Mouse (Mus musculus) lung, postnatal 0 days (tissue): ENCODE results near the gene Armc9. TPM values are rescaled to one million over a fixed set of nuclear protein-coding genes. Genes with fewer than 3 reads are reported as not detected.

Source experiments
- ATAC-seq: fragments of 200-750 bp; cut with Nextera tagmentation; 2 replicates; pipeline ENCODE4 v1.8.0; 2017; ENCODE audit warnings: moderate library complexity
- DNase-seq: peaks from one replicate; pipeline ENCODE4 v3.0.0-alpha.2; 2016; ENCODE audit warnings: low spot score
- H3K27ac ChIP-seq: fragments of 300-500 bp; sonication (generic); 2 replicates; pipeline ENCODE4 v1.5.1; 2014; ENCODE audit warnings: antibody characterized with exemption, mild to moderate bottlenecking, low read length, mixed read lengths
- H3K27me3 ChIP-seq: fragments of 300-500 bp; sonication (generic); replicated peaks from 2 replicates; pipeline ENCODE4 v1.6.1; 2014; ENCODE audit warnings: low read length, mixed read lengths; ENCODE audit not compliant: insufficient read depth
- H3K36me3 ChIP-seq: fragments of 300-500 bp; sonication (generic); 2 replicates; pipeline ENCODE4 v1.6.1; 2014; ENCODE audit warnings: low read length, mixed read lengths; ENCODE audit not compliant: insufficient read depth
- H3K4me1 ChIP-seq: fragments of 300-500 bp; sonication (generic); 2 replicates; pipeline ENCODE4 v1.6.1; 2014; ENCODE audit warnings: antibody characterized with exemption, low read depth, low read length, mixed read lengths; ENCODE audit not compliant: insufficient read depth
- H3K4me2 ChIP-seq: fragments of 300-500 bp; sonication (generic); replicated peaks from 2 replicates; pipeline ENCODE4 v1.6.1; 2014; ENCODE audit warnings: low read depth, mild to moderate bottlenecking, low read length, moderate library complexity, mixed read lengths
- H3K4me3 ChIP-seq: fragments of 300-500 bp; sonication (generic); 2 replicates; pipeline ENCODE4 v1.5.1; 2014; ENCODE audit warnings: low read depth, low read length
- H3K9ac ChIP-seq: fragments of 300-500 bp; sonication (generic); replicated peaks from 2 replicates; pipeline ENCODE4 v1.6.1; 2014; ENCODE audit warnings: low read depth, mild to moderate bottlenecking
- H3K9me3 ChIP-seq: fragments of 300-500 bp; sonication (generic); 2 replicates; pipeline ENCODE4 v1.6.1; 2016; ENCODE audit warnings: low read length, mixed read lengths
- CTCF ChIP-seq: IDR thresholded peaks from 2 replicates; pipeline ENCODE4 v1.5.1; 2016; ENCODE audit warnings: antibody characterized with exemption, mild to moderate bottlenecking
- EP300 ChIP-seq: IDR thresholded peaks from 2 replicates; pipeline ENCODE4 v1.6.1; 2016; ENCODE audit warnings: antibody characterized with exemption, mild to moderate bottlenecking, control low read depth
- WGBS: fragments of 180-500 bp; shearing (Covaris S2); extraction: QIAGEN DNeasy Blood & Tissue Kit; methylation state at CpG from one replicate; pipeline ENCODE4 v1.1.7; 2014; 5-methylcytosine and 5-hydroxymethylcytosine counted together
- polyA plus RNA-seq: library from polyadenylated mRNA; unstranded; fragments of >200 nt; fragmentation: Nextera tagmentation; extraction: Ambion mirVana; gene quantifications from 2 replicates; pipeline ENCODE4 v1.2.1, GENCODE M21; 2015

Gene Armc9
- polyA plus RNA-seq, 1 experiment from 2014 or later: 8.7 TPM

DNA sequence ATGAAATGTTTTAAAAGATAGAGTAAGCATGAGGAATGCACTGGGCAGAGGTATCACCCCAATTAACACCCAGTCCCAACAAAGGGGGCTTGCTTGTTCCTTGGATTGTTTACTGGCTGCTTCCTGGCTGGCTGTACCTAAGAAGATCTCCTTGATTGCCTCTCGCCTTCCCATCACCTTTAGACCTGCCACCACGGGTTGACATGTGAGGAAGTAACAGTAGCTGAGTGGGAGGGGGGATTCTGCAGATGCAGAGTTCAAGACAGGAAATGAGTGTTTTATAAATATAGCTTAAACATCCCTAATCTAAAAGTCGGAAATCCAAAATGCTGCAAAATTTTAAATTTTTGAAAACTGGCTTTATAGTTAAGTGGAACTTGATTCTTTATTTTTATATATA lies 110.5 kb downstream of the Armc9 start:
- H3K4me2 ChIP-seq: no peak overlapping the region
- H3K27me3 ChIP-seq: no peaks in the 10 kb centered on the region
- no peaks in the 10 kb centered on the region for H3K4me1 ChIP-seq
- no peaks in the 10 kb centered on the region for H3K9me3 ChIP-seq
- 30% methylated on average over 3 of the region's 3 CpGs for WGBS
- no peak for TF ChIP-seq CTCF
- TF ChIP-seq EP300: no peak
- no peak for ATAC-seq
- no peak overlapping the region for H3K27ac ChIP-seq
- H3K4me3 ChIP-seq: no peak overlapping the region
- H3K9ac ChIP-seq: no peak overlapping the region
- DNase-seq: no peak
- no peaks in the 10 kb centered on the region for H3K36me3 ChIP-seq

DNA sequence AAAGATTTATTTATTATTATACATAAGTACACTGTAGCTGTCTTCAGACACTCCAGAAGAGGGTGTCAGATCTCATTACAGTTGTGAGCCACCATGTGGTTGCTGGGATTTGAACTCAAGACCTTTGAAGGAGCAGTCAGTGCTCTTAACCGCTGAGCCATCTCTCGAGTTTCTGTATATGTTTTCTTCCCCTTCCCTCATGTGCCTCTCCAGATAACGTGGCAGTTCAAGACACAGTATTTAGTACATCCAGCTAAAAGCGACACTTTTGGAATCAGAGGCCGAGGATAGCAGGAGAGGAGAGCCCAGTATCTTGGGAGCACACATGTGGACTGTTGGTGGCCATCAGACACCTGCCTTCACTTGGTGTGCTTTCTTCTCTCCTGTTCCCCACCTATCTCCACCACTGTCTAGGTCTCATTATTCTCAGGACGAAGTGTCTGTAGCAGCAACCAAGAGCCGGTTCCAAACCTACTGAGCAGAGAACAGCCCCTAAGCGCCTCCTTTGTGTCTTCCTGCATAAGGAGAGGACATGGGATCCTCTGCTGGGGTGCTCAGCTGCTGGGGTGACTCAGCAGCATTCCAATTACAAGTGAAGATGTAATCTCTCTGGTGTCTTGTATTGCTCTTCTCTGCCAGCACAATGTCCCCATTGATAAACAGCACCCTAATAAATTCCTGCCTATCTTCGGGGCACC lies 114.1 kb downstream of the Armc9 start:
- WGBS: 80% methylated on average over 9 of the region's 9 CpGs
- H3K4me1 ChIP-seq: no peaks in the 10 kb centered on the region
- H3K36me3 ChIP-seq: no peaks in the 10 kb centered on the region
- H3K4me2 ChIP-seq: no peak overlapping the region
- H3K27me3 ChIP-seq: no peaks in the 10 kb centered on the region
- no peak for ATAC-seq
- no peak overlapping the region for H3K27ac ChIP-seq
- no peak overlapping the region for H3K9ac ChIP-seq
- H3K4me3 ChIP-seq: no peak overlapping the region
- DNase-seq: no peak
- no peaks in the 10 kb centered on the region for H3K9me3 ChIP-seq
- TF ChIP-seq CTCF: no peak
- TF ChIP-seq EP300: no peak

DNA sequence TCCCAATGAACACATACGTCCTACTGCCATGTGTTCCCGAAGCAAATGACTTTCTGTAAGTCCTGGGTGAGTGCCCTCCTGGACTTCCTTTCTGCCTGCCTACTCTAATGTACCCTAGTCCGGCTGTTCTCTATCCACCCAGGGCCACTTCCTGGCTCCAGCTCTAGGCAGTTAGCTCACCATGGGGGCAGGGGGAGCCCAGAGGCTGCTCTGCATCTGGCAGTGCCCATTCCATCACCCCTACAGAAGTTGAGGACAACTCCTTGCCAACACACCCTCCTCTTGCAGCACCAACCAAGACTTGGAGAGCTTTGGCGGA lies 114.6 kb downstream of the Armc9 start:
- H3K27me3 ChIP-seq: no peaks in the 10 kb centered on the region
- H3K9ac ChIP-seq: no peak overlapping the region
- H3K4me2 ChIP-seq: no peak overlapping the region
- 61% methylated on average over 4 of the region's 4 CpGs for WGBS
- no peaks in the 10 kb centered on the region for H3K9me3 ChIP-seq
- H3K27ac ChIP-seq: no peak overlapping the region
- H3K4me3 ChIP-seq: no peak overlapping the region
- DNase-seq (no peak), ATAC-seq (peak; percentile 25; the same call in 1 of the 2 replicates)
- TF ChIP-seq CTCF (no peak), EP300 (no peak)
- H3K4me1 ChIP-seq: no peaks in the 10 kb centered on the region
- no peaks in the 10 kb centered on the region for H3K36me3 ChIP-seq

DNA sequence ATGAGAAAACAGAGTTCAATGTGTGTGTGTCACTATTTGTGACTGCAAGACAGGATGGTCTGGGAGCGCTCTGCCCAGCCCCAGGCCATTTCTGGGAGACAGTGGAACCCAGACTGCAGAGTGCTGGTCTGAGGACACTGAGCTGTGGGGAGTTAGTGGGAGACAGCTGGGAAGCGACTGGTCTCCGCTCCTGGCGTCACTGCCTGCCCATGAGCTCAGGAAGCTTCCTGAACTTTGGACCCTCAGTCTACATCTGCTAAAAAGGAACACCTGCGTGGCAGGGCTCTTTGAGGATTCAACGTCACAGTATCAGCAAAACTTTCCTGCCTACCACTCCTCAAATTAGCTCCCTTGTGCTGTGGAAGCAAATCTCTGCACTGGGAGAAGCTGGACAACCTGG lies 117.1 kb downstream of the Armc9 start:
- Histone ChIP-seq H3K4me3 (no peak overlapping the region), H3K9me3 (no peaks in the 10 kb centered on the region), H3K27me3 (no peaks in the 10 kb centered on the region), H3K4me2 (no peak overlapping the region), H3K36me3 (no peaks in the 10 kb centered on the region), H3K4me1 (no peaks in the 10 kb centered on the region), H3K9ac (no peak overlapping the region), H3K27ac (no peak overlapping the region)
- TF ChIP-seq CTCF (no peak), EP300 (no peak)
- ATAC-seq (no peak), DNase-seq (no peak)
- WGBS: 72% methylated on average over 6 of the region's 6 CpGs

DNA sequence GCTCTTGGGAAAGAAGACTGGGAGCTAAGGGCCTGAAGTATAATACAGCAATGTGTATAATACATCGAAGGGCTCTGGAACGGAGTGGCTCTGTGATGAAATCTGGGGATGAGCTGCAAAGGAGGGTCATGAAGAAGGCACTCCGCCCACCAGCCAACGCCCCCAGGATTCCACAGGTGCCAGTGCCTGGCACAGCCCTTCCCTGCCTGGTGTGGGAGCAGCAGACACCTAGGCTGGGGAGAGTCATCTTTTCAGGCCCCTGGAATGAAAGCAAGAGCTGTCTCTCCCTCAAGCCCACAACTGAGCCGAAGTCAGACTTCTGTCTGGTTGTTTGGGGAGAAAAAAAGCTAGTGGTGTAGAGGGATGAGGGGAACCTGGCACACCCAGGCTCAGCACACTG lies 122.5 kb downstream of the Armc9 start:
- H3K9me3 ChIP-seq: no peaks in the 10 kb centered on the region
- no peak overlapping the region for H3K4me2 ChIP-seq
- no peak overlapping the region for H3K9ac ChIP-seq
- no peaks in the 10 kb centered on the region for H3K4me1 ChIP-seq
- no peak for ATAC-seq
- TF ChIP-seq EP300 (no peak), CTCF (no peak)
- H3K27me3 ChIP-seq: no peaks in the 10 kb centered on the region
- 75% methylated on average over 5 of the region's 5 CpGs for WGBS
- no peak overlapping the region for H3K4me3 ChIP-seq
- no peak overlapping the region for H3K27ac ChIP-seq
- no peak for DNase-seq
- H3K36me3 ChIP-seq: no peaks in the 10 kb centered on the region

DNA sequence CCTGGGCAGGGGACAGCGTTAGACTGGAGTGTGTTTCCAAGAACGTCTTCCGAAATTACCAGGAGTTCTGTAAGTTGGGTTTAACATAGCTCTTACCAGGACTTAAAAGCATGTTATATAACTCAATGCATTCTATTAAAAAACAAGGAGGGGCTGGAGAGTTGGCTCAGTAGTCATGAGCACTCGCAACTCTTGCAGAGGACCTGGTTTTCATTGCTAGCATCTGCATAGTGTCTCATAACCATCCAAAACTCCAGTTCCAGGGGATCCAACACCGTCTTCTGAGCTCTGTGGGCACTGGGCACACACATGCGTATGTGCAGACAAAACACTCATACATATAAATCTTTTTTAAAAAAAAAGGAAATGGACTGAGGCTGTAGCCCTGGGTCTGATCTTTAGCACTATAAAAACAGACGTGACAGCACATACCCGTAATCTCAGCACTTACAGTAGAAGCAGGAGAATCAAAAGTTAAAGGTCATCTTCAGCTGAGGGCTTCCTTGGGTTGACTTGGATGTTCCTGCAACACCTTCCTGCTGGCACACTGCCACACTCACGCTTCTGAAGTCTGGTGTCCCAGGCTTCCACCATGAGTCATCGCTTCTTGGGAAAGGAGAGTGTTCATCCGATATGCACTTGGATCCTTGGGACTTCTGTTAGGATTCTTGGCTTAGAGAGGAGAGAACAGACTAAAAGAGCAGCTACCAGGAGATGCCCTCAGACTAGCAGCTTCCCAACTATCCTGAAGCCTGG lies 127.4 kb downstream of the Armc9 start:
- no peaks in the 10 kb centered on the region for H3K9me3 ChIP-seq
- no peak for DNase-seq
- H3K4me1 ChIP-seq: no peaks in the 10 kb centered on the region
- H3K27ac ChIP-seq: no peak overlapping the region
- ATAC-seq: no peak
- no peak overlapping the region for H3K4me2 ChIP-seq
- TF ChIP-seq EP300 (no peak), CTCF (no peak)
- H3K9ac ChIP-seq: no peak overlapping the region
- WGBS: 72% methylated on average over 11 of the region's 11 CpGs
- H3K36me3 ChIP-seq: no peaks in the 10 kb centered on the region
- H3K4me3 ChIP-seq: no peak overlapping the region
- H3K27me3 ChIP-seq: no peaks in the 10 kb centered on the region
